Mouse (Mus musculus) lung, embryonic 14.5 days (tissue): ENCODE measurements around the gene Gm20388. TPM values are rescaled to one million over a fixed set of nuclear protein-coding genes. Genes with fewer than 3 reads are reported as not detected.

Source experiments
- ATAC-seq: fragments of 200-750 bp; cut with Nextera tagmentation; 2 replicates; pipeline ENCODE4 v1.8.0; 2017; ENCODE audit warnings: mild to moderate bottlenecking, moderate TSS enrichment, moderate library complexity; ENCODE audit not compliant: insufficient read depth
- DNase-seq: peaks from one replicate; pipeline ENCODE4 v3.0.0-alpha.2; 2015
- H3K27ac ChIP-seq: fragments of 300-500 bp; sonication (generic); 2 replicates; pipeline ENCODE4 v1.5.1; 2014; ENCODE audit warnings: low read depth, mild to moderate bottlenecking, moderate library complexity
- H3K27me3 ChIP-seq: fragments of 300-500 bp; sonication (generic); 2 replicates; pipeline ENCODE4 v1.6.1; 2014; ENCODE audit warnings: low read length, control low read depth; ENCODE audit not compliant: insufficient read depth
- H3K36me3 ChIP-seq: fragments of 300-500 bp; sonication (generic); 2 replicates; pipeline ENCODE4 v1.6.1; 2014; ENCODE audit warnings: control low read depth; ENCODE audit not compliant: insufficient read depth
- H3K4me1 ChIP-seq: fragments of 300-500 bp; sonication (generic); 2 replicates; pipeline ENCODE4 v1.6.1; 2014; ENCODE audit warnings: antibody characterized with exemption, control low read depth; ENCODE audit not compliant: insufficient read depth
- H3K4me2 ChIP-seq: fragments of 300-500 bp; sonication (generic); 2 replicates; pipeline ENCODE4 v1.6.1; 2014; ENCODE audit warnings: mild to moderate bottlenecking
- H3K4me3 ChIP-seq: fragments of 300-500 bp; sonication (generic); 2 replicates; pipeline ENCODE4 v1.5.1; 2014; ENCODE audit warnings: low read depth, low read length
- H3K9ac ChIP-seq: fragments of 300-500 bp; sonication (generic); 2 replicates; pipeline ENCODE4 v1.6.1; 2014
- H3K9me3 ChIP-seq: fragments of 300-500 bp; sonication (generic); 2 replicates; pipeline ENCODE4 v1.6.1; 2016; ENCODE audit warnings: low read depth, low read length, control low read depth
- CTCF ChIP-seq: IDR thresholded peaks from 2 replicates; pipeline ENCODE4 v1.5.1; 2016; ENCODE audit warnings: antibody characterized with exemption, low read depth
- WGBS: fragments of 180-500 bp; shearing (Covaris S2); extraction: QIAGEN DNeasy Blood & Tissue Kit; methylation state at CpG from one replicate; pipeline ENCODE4 v1.1.7; 2014; 5-methylcytosine and 5-hydroxymethylcytosine counted together
- polyA plus RNA-seq: library from polyadenylated mRNA; unstranded; fragments of >200 nt; fragmentation: Nextera tagmentation; extraction: Ambion mirVana; gene quantifications from 2 replicates; pipeline ENCODE4 v1.2.1, GENCODE M21; 2014

The Gm20388 gene
- polyA plus RNA-seq, 1 experiment from 2014 or later, result not detected

DNA sequence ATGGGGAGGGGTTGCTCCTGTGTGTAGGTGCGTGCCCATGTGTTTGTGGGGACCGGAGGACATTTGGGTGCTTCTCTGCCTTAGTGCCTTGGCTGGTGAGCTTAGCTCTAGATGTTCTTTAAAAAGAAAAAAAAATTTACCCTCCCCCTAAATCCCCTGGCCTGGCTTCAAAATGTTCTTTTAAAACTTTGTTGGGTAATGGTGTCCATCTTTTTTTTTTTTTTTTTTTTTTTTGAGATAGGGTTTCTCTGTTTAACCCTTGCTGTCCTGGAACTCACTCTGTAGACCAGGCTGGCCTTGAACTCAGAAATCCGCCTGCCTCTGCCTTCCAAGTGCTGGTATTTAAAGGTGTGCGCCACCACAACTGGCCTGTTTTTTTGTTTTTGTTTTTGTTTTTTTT is 4.7 kb downstream of the Gm20388 start:
- no peak overlapping the region for H3K27ac ChIP-seq
- 0 out of 2 replicates have a peak, but pooled peaks cover 5% of the 10 kb centered on the region for H3K36me3 ChIP-seq
- no peak overlapping the region for H3K4me3 ChIP-seq
- no peak for TF ChIP-seq CTCF
- H3K9ac ChIP-seq, result no peak overlapping the region
- H3K4me2 ChIP-seq, result 0 out of 2 replicates have a peak overlapping the region, but pooled peaks have one; percentile 12
- no peaks in the 10 kb centered on the region for H3K9me3 ChIP-seq
- DNase-seq, result no peak
- WGBS, result 76% methylated on average over 4 of the region's 4 CpGs
- H3K27me3 ChIP-seq, result no peaks in the 10 kb centered on the region
- ATAC-seq, result no peak
- peaks cover 25% of the 10 kb centered on the region for H3K4me1 ChIP-seq

DNA sequence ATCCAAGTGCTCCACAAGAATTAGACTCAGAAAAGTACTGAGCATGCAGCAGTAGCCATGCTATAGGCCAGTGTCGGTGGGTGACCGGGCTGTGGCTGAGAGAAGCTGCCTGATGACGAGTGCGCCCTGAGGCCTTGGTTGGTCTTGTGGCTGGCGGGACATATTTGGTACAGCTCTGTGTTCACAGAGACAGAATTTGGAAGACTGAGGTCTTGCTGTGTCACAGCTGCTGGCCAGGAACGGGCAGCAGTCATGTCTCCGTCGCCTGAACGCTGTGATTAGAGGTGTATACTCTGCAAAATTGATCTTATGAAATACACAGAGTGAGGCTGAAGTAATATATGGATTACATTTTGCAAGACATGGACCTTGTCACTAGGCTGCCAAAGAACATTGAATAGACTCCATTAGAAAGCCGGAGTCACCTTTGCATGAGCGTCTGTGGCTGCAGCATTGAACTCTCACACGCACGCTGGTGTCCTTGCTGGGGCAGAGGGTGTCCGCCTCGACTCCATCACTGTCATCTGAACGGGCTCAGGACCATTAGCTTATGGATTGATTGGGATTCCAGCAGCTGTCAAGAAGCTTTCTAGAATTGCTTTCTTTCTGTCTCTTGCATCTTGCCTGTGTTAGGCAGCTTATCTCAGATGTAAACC is 5.7 kb downstream of the Gm20388 start:
- H3K36me3 ChIP-seq, result peaks cover 5% of the 10 kb centered on the region; the same call in 1 of the 2 replicates
- no peak for ATAC-seq
- no peak overlapping the region for H3K9ac ChIP-seq
- no peak for TF ChIP-seq CTCF
- WGBS, result 59% methylated on average over 16 of the region's 16 CpGs
- no peak overlapping the region for H3K27ac ChIP-seq
- H3K9me3 ChIP-seq, result no peaks in the 10 kb centered on the region
- H3K4me3 ChIP-seq, result no peak overlapping the region
- DNase-seq, result no peak
- peaks cover 25% of the 10 kb centered on the region for H3K4me1 ChIP-seq
- H3K27me3 ChIP-seq, result no peaks in the 10 kb centered on the region
- H3K4me2 ChIP-seq, result no peak overlapping the region

DNA sequence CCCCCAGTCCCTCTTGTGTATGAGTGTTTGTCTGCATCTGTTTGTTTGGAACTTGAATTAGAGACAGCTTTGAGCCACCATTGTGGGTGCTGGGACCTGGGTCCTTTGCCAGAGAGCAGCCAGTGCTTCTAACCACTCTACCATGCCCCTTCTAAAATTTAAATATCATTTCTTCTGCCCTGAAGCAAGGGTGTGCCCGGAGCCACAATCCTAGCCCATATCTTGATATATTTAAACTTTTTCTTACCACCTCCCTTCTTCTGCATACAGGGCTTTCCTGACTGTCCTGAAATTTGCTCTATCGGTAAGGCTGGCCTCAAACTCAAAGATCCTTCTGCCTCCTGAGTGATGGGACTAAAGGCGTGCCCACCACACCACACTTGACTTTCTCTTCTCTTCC is 6.8 kb downstream of the Gm20388 start:
- H3K9ac ChIP-seq, result 0 out of 2 replicates have a peak overlapping the region, but pooled peaks have one; percentile 6

GRCm38 (mm10) chr8:119918155-119918567 is 7.5 kb downstream of the Gm20388 start:
- H3K4me2 ChIP-seq, result no peak overlapping the region
- ATAC-seq (peak; percentile 76; the same call in 1 of the 2 replicates), DNase-seq (no peak)
- peaks cover 5% of the 10 kb centered on the region; the same call in 1 of the 2 replicates for H3K36me3 ChIP-seq
- no peaks in the 10 kb centered on the region for H3K9me3 ChIP-seq
- no peak overlapping the region for H3K9ac ChIP-seq
- H3K4me3 ChIP-seq, result no peak overlapping the region
- no peak for TF ChIP-seq CTCF
- 63% methylated on average over 1 of the region's 1 CpGs for whole genome bisulfite sequencing
- H3K27ac ChIP-seq, result no peak overlapping the region
- peaks cover 18% of the 10 kb centered on the region for H3K4me1 ChIP-seq
- no peaks in the 10 kb centered on the region for H3K27me3 ChIP-seq

More for the DNA sequence above, 6.8 kb downstream of the Gm20388 start:
- DNase-seq (no peak), ATAC-seq (no peak)
- TF ChIP-seq CTCF, result no peak
- no peaks in the 10 kb centered on the region for H3K9me3 ChIP-seq
- 82% methylated on average over 3 of the region's 3 CpGs for WGBS
- H3K27me3 ChIP-seq, result no peaks in the 10 kb centered on the region
- 0 out of 2 replicates have a peak overlapping the region, but pooled peaks have one; percentile 12 for H3K27ac ChIP-seq
- H3K4me3 ChIP-seq, result no peak overlapping the region; the same call in 1 of the 2 replicates
- H3K4me1 ChIP-seq, result peaks cover 21% of the 10 kb centered on the region
- H3K36me3 ChIP-seq, result peaks cover 5% of the 10 kb centered on the region; the same call in 1 of the 2 replicates
- peak overlapping the region; percentile 18; the same call in 1 of the 2 replicates for H3K4me2 ChIP-seq

GRCm38 (mm10) chr8:119923259-119923658 is 12.6 kb downstream of the Gm20388 start:
- Histone ChIP-seq H3K27me3 (no peaks in the 10 kb centered on the region), H3K4me1 (no peaks in the 10 kb centered on the region), H3K4me2 (no peak overlapping the region), H3K4me3 (no peak overlapping the region), H3K9ac (no peak overlapping the region), H3K36me3 (peaks cover 5% of the 10 kb centered on the region; the same call in 1 of the 2 replicates), H3K9me3 (no peaks in the 10 kb centered on the region), H3K27ac (no peak overlapping the region)
- TF ChIP-seq CTCF, result no peak
- DNase-seq (no peak), ATAC-seq (no peak)
- WGBS, result 85% methylated on average over 5 of the region's 5 CpGs

- Histone ChIP-seq H3K4me1 (no peaks in the 10 kb centered on the region), H3K27ac (no peak overlapping the region), H3K9me3 (no peaks in the 10 kb centered on the region), H3K36me3 (no peaks in the 10 kb centered on the region; the same call in 1 of the 2 replicates), H3K9ac (no peak overlapping the region), H3K27me3 (no peaks in the 10 kb centered on the region), H3K4me2 (no peak overlapping the region), H3K4me3 (no peak overlapping the region)
- DNase-seq, result no peak
- ATAC-seq, result no peak
- 89% methylated on average over 4 of the region's 4 CpGs for WGBS
- TF ChIP-seq CTCF, result no peak
These were observed 14.8 kb downstream of the Gm20388 start for GRCm38 (mm10) chr8:119925428-119925827.

- H3K9ac ChIP-seq, result no peak overlapping the region
- DNase-seq, result peak; percentile 33
- no peaks in the 10 kb centered on the region for H3K36me3 ChIP-seq
- ATAC-seq, result no peak
- H3K27ac ChIP-seq, result no peak overlapping the region
- no peaks in the 10 kb centered on the region for H3K9me3 ChIP-seq
- no peaks in the 10 kb centered on the region for H3K4me1 ChIP-seq
- peak; percentile 17; the same call in 1 of the 2 replicates for TF ChIP-seq CTCF
- no peaks in the 10 kb centered on the region for H3K27me3 ChIP-seq
- WGBS, result 79% methylated on average over 2 of the region's 2 CpGs
- no peak overlapping the region for H3K4me3 ChIP-seq
- no peak overlapping the region for H3K4me2 ChIP-seq
These were observed 15.8 kb downstream of the Gm20388 start for GRCm38 (mm10) chr8:119926474-119926873.
